Mouse (Mus musculus) brain, embryonic 14.5 days (tissue): ENCODE data around the gene Bicra.

Experiments
- CTCF ChIP-seq: fragments of 200-500 bp; IDR thresholded peaks from 2 replicates; pipeline ENCODE4 v1.5.1; 2012; ENCODE audit warnings: inconsistent platforms, mild to moderate bottlenecking, moderate library complexity, borderline replicate concordance; ENCODE audit not compliant: insufficient read depth, insufficient read length; ENCODE audit errors: extremely low read depth
- POLR2A ChIP-seq: fragments of 200-500 bp; IDR thresholded peaks from 2 replicates; pipeline ENCODE4 v1.6.1; 2012; ENCODE audit warnings: mild to moderate bottlenecking, inconsistent platforms, borderline replicate concordance; ENCODE audit not compliant: poor library complexity, insufficient read depth, insufficient read length, severe bottlenecking; ENCODE audit errors: extremely low read depth

GRCm38 (mm10) chr7:15972247-15972646, 75.5 kb downstream of the Bicra start:
- TF ChIP-seq POLR2A: no peak
- TF ChIP-seq CTCF: no peak
